Mouse (Mus musculus): ENCODE data around the gene Tmem131l. TPM values are rescaled to one million over a fixed set of nuclear protein-coding genes. Genes with fewer than 3 reads are reported as not detected.

Gene Tmem131l
- total RNA-seq, 2 experiments from 2014 or later, result 18.2 to 18.6 TPM

- no peak for DNase-seq (ENCODE audit: low spot score in 2 of 2)
Observed at GRCm38 (mm10) chr3:84059261-84059660, 19.3 kb upstream of the Tmem131l start.

- no peak for DNase-seq (ENCODE audit: low spot score in 2 of 2)
Observed at GRCm38 (mm10) chr3:84048729-84049175, 8.8 kb upstream of the Tmem131l start.

GRCm38 (mm10) chr3:84046206-84046605 lies 6.2 kb upstream of the Tmem131l start:
- no peak for DNase-seq (ENCODE audit: low spot score in 2 of 2)

GRCm38 (mm10) chr3:84041739-84042138 lies 1.8 kb upstream of the Tmem131l start:
- no peak for DNase-seq (ENCODE audit: low spot score in 2 of 2)

- DNase-seq (ENCODE audit: low spot score in 2 of 2), result peak; percentile 17 to 38
Observed at GRCm38 (mm10) chr3:84040476-84041082, 604 bp upstream of the Tmem131l start.

- peak; percentile 17 to 28 for DNase-seq (ENCODE audit: low spot score in 2 of 2)
Observed at GRCm38 (mm10) chr3:84038981-84039645, 862 bp downstream of the Tmem131l start.

- no peak for DNase-seq (ENCODE audit: low spot score in 2 of 2)
Observed at GRCm38 (mm10) chr3:84038126-84038525, 1.8 kb downstream of the Tmem131l start.

- no peak for DNase-seq (ENCODE audit: low spot score in 2 of 2)
Observed at GRCm38 (mm10) chr3:84037536-84037935, 2.4 kb downstream of the Tmem131l start.

- no peak for DNase-seq (ENCODE audit: low spot score in 2 of 2)
Observed at GRCm38 (mm10) chr3:84036866-84037265, 3.1 kb downstream of the Tmem131l start.

- DNase-seq (ENCODE audit: low spot score in 2 of 2), result no peak
Observed at GRCm38 (mm10) chr3:84035728-84036364, 4.1 kb downstream of the Tmem131l start.

GRCm38 (mm10) chr3:84034115-84034780 lies 5.7 kb downstream of the Tmem131l start:
- DNase-seq (ENCODE audit: low spot score in 2 of 2), result no peak

- DNase-seq (ENCODE audit: low spot score in 2 of 2), result no peak
Observed at GRCm38 (mm10) chr3:84032933-84033730, 6.8 kb downstream of the Tmem131l start.

GRCm38 (mm10) chr3:84032419-84032818 lies 7.6 kb downstream of the Tmem131l start:
- DNase-seq (ENCODE audit: low spot score in 2 of 2), result no peak

GRCm38 (mm10) chr3:84031216-84031615 lies 8.8 kb downstream of the Tmem131l start:
- no peak for DNase-seq (ENCODE audit: low spot score in 2 of 2)

- no peak for DNase-seq (ENCODE audit: low spot score in 2 of 2)
Observed at GRCm38 (mm10) chr3:84028968-84029367, 11.0 kb downstream of the Tmem131l start.

GRCm38 (mm10) chr3:84027691-84028159 lies 12.2 kb downstream of the Tmem131l start:
- no peak for DNase-seq (ENCODE audit: low spot score in 2 of 2)

GRCm38 (mm10) chr3:84024512-84025072 lies 15.4 kb downstream of the Tmem131l start:
- no peak for DNase-seq (ENCODE audit: low spot score in 2 of 2)

GRCm38 (mm10) chr3:84022723-84023122 lies 17.3 kb downstream of the Tmem131l start:
- DNase-seq (ENCODE audit: low spot score in 2 of 2), result no peak

- DNase-seq (ENCODE audit: low spot score in 2 of 2), result no peak
Observed at GRCm38 (mm10) chr3:84022201-84022584, 17.8 kb downstream of the Tmem131l start.
